Mouse (Mus musculus) gastrocnemius, postnatal 10 days (tissue): ENCODE measurements around the gene Cacna1f. TPM values are rescaled to one million over a fixed set of nuclear protein-coding genes. Genes with fewer than 3 reads are reported as not detected.

Experiments used
- DNase-seq: peaks from one replicate; pipeline ENCODE4 v3.0.0; 2021; ENCODE audit warnings: mixed read lengths
- total RNA-seq, 2 experiments: library from RNA; stranded (reverse); gene quantifications; 2 replicates each; pipeline ENCODE4 v1.2.3; 2021

Gene Cacna1f
- total RNA-seq, 2 experiments from 2014 or later, result not detected

- DNase-seq, result no peak
Observed at GRCm38 (mm10) chrX:7674284-7675000, 67.6 kb downstream of the Cacna1f start.

DNA sequence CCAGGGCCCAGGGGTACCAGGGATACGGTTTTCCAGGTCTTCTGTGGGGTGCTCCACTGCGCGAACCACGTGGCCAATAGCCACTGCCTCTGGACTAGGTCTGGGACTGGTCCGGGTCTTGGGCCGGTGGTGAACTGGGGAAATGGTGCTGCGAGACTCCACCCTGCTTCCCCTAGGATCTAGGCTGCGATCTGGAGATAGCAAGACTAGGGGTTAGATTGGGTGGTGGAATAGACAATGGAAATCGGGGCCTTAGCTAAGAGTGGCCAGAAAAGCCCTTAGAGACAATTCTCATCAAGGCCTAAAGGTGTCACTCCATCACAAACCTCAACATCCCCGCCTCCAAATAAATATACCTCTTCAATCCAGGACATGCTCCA lies 68.1 kb downstream of the Cacna1f start:
- no peak for DNase-seq

DNA sequence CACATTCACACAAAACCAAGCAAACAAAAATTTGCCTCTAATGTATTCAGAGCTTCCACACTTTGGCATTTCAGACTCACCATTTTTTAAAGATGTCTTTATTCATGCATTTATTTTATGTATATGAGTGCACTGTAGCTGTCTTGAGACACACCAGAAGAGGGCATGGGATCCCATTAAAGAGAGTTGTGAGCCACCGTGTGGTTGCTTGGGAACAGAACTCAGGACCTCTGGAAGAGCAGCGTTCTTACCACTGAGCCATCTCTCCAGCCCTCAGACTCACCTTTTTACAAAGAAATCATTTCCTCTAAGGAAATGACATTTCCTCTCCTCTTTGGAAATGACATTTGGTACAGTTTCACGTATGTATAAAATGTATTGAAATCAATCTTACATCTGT lies 72.1 kb downstream of the Cacna1f start:
- DNase-seq, result no peak

DNA sequence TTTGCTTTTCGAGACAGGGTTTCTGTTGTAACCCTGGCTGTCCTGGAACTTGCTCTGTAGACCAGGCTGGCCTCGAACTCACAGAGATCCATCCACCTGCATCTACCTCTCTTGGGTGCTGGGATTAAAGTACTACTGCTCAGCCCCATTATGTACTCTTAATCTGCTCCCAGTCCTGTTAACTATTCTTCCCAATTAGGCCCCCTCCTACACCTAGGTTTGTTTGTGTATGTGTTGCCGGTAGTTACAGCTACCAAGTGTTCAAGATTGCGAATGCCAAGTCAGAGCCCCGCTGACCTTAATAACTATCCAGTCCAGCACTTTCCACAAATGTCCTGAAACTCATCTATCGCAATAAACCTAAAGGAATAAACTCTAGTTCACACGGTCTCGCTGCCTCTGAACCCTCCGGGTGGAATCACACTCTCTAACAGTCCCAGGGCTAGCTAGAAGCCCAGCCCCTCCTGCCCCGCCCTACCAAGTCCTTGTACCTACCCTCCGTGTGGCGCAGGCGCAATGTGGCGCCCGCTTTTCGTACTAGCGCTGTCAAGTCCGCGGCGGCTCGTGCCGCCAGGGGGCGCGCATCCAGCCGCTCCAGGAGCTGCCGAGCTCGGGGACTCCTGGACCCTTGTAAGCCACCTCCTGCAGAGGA lies 72.6 kb downstream of the Cacna1f start:
- peak; percentile 91 for DNase-seq

DNA sequence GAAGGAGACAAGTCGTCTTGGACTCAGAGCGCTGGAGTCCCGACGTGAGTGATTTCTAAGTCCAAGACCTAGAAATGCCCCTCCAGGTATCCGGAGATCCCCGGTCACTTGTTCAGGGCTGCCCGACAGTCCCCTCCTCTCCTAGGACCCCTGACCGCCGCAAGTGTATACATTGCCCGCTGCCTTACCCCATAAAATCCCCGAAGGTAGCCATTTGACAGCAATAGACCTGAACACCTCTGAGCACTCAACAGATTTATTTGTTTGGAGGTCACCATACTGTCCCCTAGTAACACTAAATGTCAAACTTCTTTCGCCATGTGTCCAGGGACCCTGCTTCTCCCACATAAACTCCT lies 73.2 kb downstream of the Cacna1f start:
- no peak for DNase-seq

DNA sequence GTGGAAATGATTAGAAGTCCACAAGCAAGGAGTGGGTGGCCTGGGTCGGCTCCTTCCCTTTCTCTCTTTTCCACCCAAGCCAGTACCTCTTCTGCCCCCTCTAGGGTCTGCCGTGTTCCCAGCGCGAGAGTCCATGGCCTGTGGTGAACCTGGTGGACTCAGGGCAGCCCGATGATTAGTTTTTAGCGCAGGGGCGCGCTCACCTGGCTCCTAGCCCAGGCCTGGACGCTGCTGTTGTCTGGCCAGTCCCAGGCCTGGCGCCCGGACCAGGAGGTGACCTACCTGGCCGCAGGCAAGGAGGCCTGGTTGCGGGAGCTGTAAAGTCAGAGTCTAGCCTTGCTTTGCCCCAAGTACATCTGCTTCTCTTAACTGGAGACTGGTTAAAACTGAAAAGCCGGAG lies 74.0 kb downstream of the Cacna1f start, which contains the start of gene Magix:
Gene Magix, minus strand, starts transcription at position 388 of the 400 bp plus-strand sequence.
- DNase-seq, result no peak

Other genes starting within 250 kb of the Cacna1f start
- gene Usp27x, start 231.3 kb upstream of the Cacna1f start, total RNA-seq, result under 1 TPM; 0.75 to 0.87 TPM
- under 1 TPM in 1 of 2 experiments, not detected in 1; 0.32 TPM for gene Foxp3, start 33.4 kb upstream of the Cacna1f start, total RNA-seq
- gene Ppp1r3f, start 32.8 kb upstream of the Cacna1f start, total RNA-seq, result 1 to 10 TPM; 1.3 to 1.8 TPM
- gene Ccdc22, start 1.6 kb upstream of the Cacna1f start, total RNA-seq, result 10 to 100 TPM; 11.1 to 11.2 TPM
- 1 to 10 TPM; 2.4 TPM for gene Syp, start 31.4 kb downstream of the Cacna1f start, total RNA-seq
- gene Prickle3, start 50.2 kb downstream of the Cacna1f start, total RNA-seq, result 10 to 100 TPM in 1 of 2 experiments, 1 to 10 TPM in 1; 8.7 to 11.1 TPM
- gene Plp2, start 64.3 kb downstream of the Cacna1f start, total RNA-seq, result 10 to 100 TPM; 54.2 to 55.4 TPM
- gene Magix, start 74.2 kb downstream of the Cacna1f start, total RNA-seq, result 1 to 10 TPM; 2.8 to 3.3 TPM
- 10 to 100 TPM; 19.6 to 19.8 TPM for gene Gpkow, start 90.0 kb downstream of the Cacna1f start, total RNA-seq
- 10 to 100 TPM; 19.6 to 24.3 TPM for gene Wdr45, start 107.2 kb downstream of the Cacna1f start, total RNA-seq
- gene Gm45208, start 115.2 kb downstream of the Cacna1f start, total RNA-seq, result not detected
- 10 to 100 TPM in 1 of 2 experiments, 1 to 10 TPM in 1; 8.5 to 12.5 TPM for gene Praf2, start 121.4 kb downstream of the Cacna1f start, total RNA-seq
- gene Ccdc120, start 143.8 kb downstream of the Cacna1f start, total RNA-seq, result 1 to 10 TPM; 1.0 to 1.5 TPM
- gene Tfe3, start 155.5 kb downstream of the Cacna1f start, total RNA-seq, result 10 to 100 TPM; 10.5 to 16.7 TPM
- gene Gripap1, start 182.7 kb downstream of the Cacna1f start, total RNA-seq, result 10 to 100 TPM; 15.3 to 22.7 TPM
- gene Kcnd1, start 215.2 kb downstream of the Cacna1f start, total RNA-seq, result 1 to 10 TPM; 1.2 to 1.3 TPM
- 10 to 100 TPM; 21.3 to 27.8 TPM for gene Otud5, start 234.3 kb downstream of the Cacna1f start, total RNA-seq